Mouse (Mus musculus) heart, adult 2 months (tissue): ENCODE results near the gene Neb. TPM values are rescaled to one million over a fixed set of nuclear protein-coding genes. Genes with fewer than 3 reads are reported as not detected.
A peak's percentile ranks its signal among the peaks of the same experiment; 100 is the strongest.

Experiments
- DNase-seq, 2 experiments: peaks; one replicate each; pipeline ENCODE4 v3.0.0; 2021
- H3K27ac ChIP-seq: fragments of 200-600 bp; 2 replicates; pipeline ENCODE4 v1.8.1; 2022
- H3K27me3 ChIP-seq: fragments of 200-500 bp; 2 replicates; pipeline ENCODE4 v1.6.1; 2012; ENCODE audit warnings: mild to moderate bottlenecking, low read length, inconsistent platforms, mixed read lengths; ENCODE audit not compliant: control insufficient read depth, insufficient read depth
- H3K36me3 ChIP-seq: fragments of 200-500 bp; 2 replicates; pipeline ENCODE4 v1.6.1; 2012; ENCODE audit warnings: low read length, inconsistent platforms; ENCODE audit not compliant: control insufficient read depth, insufficient read depth
- H3K4me1 ChIP-seq: fragments of 200-500 bp; 2 replicates; pipeline ENCODE4 v1.6.1; 2011; ENCODE audit warnings: low read length; ENCODE audit not compliant: control insufficient read depth, insufficient read depth
- H3K4me3 ChIP-seq: fragments of 200-600 bp; 2 replicates; pipeline ENCODE4 v1.8.1; 2022
- H3K79me2 ChIP-seq: fragments of 200-500 bp; replicated peaks from 2 replicates; pipeline ENCODE4 v1.6.1; 2012; ENCODE audit warnings: mild to moderate bottlenecking, inconsistent platforms, low read length, moderate library complexity, mixed read lengths; ENCODE audit not compliant: control insufficient read depth, insufficient read depth
- H3K9ac ChIP-seq: fragments of 200-500 bp; 2 replicates; pipeline ENCODE4 v1.6.1; 2012; ENCODE audit warnings: low read depth, mild to moderate bottlenecking, control low read depth, inconsistent platforms, low read length, mixed read lengths
- CTCF ChIP-seq: fragments of 200-600 bp; IDR thresholded peaks from 2 replicates; pipeline ENCODE4 v1.8.1; 2022; ENCODE audit warnings: antibody characterized with exemption, mild to moderate bottlenecking, moderate library complexity
- EP300 ChIP-seq: fragments of 200-500 bp; IDR thresholded peaks from 2 replicates; pipeline ENCODE4 v1.6.1; 2011; ENCODE audit warnings: low read depth, low read length, control low read depth; ENCODE audit not compliant: insufficient read depth
- POLR2A ChIP-seq: fragments of 200-500 bp; IDR thresholded peaks from 2 replicates; pipeline ENCODE4 v1.6.1; 2011; ENCODE audit warnings: mild to moderate bottlenecking, low read depth, low read length, control low read depth; ENCODE audit not compliant: insufficient read depth
- WGBS: fragments of 180-500 bp; shearing (Covaris S2); methylation state at CpG from one replicate; pipeline ENCODE4 v1.1.7; 2018; 5-methylcytosine and 5-hydroxymethylcytosine counted together
- intact Hi-C: fragments of 180-260 bp; cut with DNase I; formaldehyde crosslinking; loops from one replicate; pipeline ENCODE4 v1.15.1; 2025
- polyA plus RNA-seq: library from polyadenylated mRNA; depleted of rRNA; stranded (reverse); fragments of >200 nt; gene quantifications from 2 replicates; pipeline ENCODE4 v1.2.3, GENCODE M21; 2012
- total RNA-seq, 2 experiments: library from RNA; stranded (reverse); gene quantifications; 2 replicates each; pipeline ENCODE4 v1.2.3; 2021

The Neb gene
- total and polyA plus RNA-seq, 3 experiments: 1.0 to 10.2 (median 7.6) TPM

GRCm38 (mm10) chr2:52303405-52303804 is 74.9 kb downstream of the Neb start:
- no peaks in the 10 kb centered on the region for H3K79me2 ChIP-seq
- intact Hi-C loops: loop anchor here (1.0 to 5.0 kb wide), 3 partner anchors 103 to 301 kb away; no protein-coding TSS in a partner anchor
- WGBS: 35% methylated on average over 1 of the region's 1 CpGs
- H3K36me3 ChIP-seq: no peaks in the 10 kb centered on the region
- no peak overlapping the region for H3K27ac ChIP-seq
- H3K9ac ChIP-seq: no peak overlapping the region
- H3K4me1 ChIP-seq: no peaks in the 10 kb centered on the region; the same call in 1 of the 2 replicates
- no peak for TF ChIP-seq POLR2A
- peak; percentile 72 for TF ChIP-seq CTCF
- no peaks in the 10 kb centered on the region for H3K27me3 ChIP-seq
- H3K4me3 ChIP-seq: no peak overlapping the region
- DNase-seq: no peak

GRCm38 (mm10) chr2:52297969-52298368 is 80.3 kb downstream of the Neb start:
- TF ChIP-seq POLR2A: no peak
- TF ChIP-seq EP300: no peak
- no peak for TF ChIP-seq CTCF
- Histone ChIP-seq H3K27ac (no peak overlapping the region), H3K27me3 (no peaks in the 10 kb centered on the region), H3K36me3 (no peaks in the 10 kb centered on the region), H3K9ac (no peak overlapping the region), H3K4me1 (no peaks in the 10 kb centered on the region), H3K79me2 (no peaks in the 10 kb centered on the region), H3K4me3 (no peak overlapping the region)
- DNase-seq: no peak
- WGBS: 96% methylated on average over 5 of the region's 5 CpGs
- intact Hi-C loops: no loop called here

GRCm38 (mm10) chr2:52296779-52297178 is 81.5 kb downstream of the Neb start:
- intact Hi-C loops: no loop called here
- no peak overlapping the region for H3K4me3 ChIP-seq
- no peaks in the 10 kb centered on the region for H3K79me2 ChIP-seq
- no peak overlapping the region for H3K9ac ChIP-seq
- no peaks in the 10 kb centered on the region for H3K36me3 ChIP-seq
- TF ChIP-seq CTCF: no peak
- TF ChIP-seq POLR2A: no peak
- TF ChIP-seq EP300: no peak
- no peak overlapping the region for H3K27ac ChIP-seq
- WGBS: 88% methylated on average over 9 of the region's 9 CpGs
- no peak for DNase-seq
- no peaks in the 10 kb centered on the region for H3K27me3 ChIP-seq
- H3K4me1 ChIP-seq: no peaks in the 10 kb centered on the region

- DNase-seq: no peak
- no peak overlapping the region for H3K9ac ChIP-seq
These were observed 90.8 kb downstream of the Neb start for GRCm38 (mm10) chr2:52287436-52287835.

GRCm38 (mm10) chr2:52286421-52286820 is 91.9 kb downstream of the Neb start:
- Histone ChIP-seq H3K4me3 (no peak overlapping the region), H3K27me3 (no peaks in the 10 kb centered on the region), H3K27ac (no peak overlapping the region), H3K79me2 (no peaks in the 10 kb centered on the region), H3K9ac (no peak overlapping the region), H3K36me3 (no peaks in the 10 kb centered on the region), H3K4me1 (no peaks in the 10 kb centered on the region)
- intact Hi-C loops: no loop called here
- WGBS: 83% methylated on average over 6 of the region's 6 CpGs
- no peak for DNase-seq
- TF ChIP-seq POLR2A (no peak), EP300 (no peak), CTCF (no peak)

More at GRCm38 (mm10) chr2:52287436-52287835, 90.8 kb downstream of the Neb start:
- Histone ChIP-seq H3K27me3 (no peaks in the 10 kb centered on the region), H3K4me3 (no peak overlapping the region), H3K27ac (no peak overlapping the region), H3K36me3 (no peaks in the 10 kb centered on the region), H3K79me2 (no peaks in the 10 kb centered on the region), H3K4me1 (no peaks in the 10 kb centered on the region)
- intact Hi-C loops: no loop called here
- WGBS: 62% methylated on average over 1 of the region's 1 CpGs
- TF ChIP-seq POLR2A: no peak
- TF ChIP-seq EP300: no peak
- no peak for TF ChIP-seq CTCF

GRCm38 (mm10) chr2:52272146-52272545 is 106.1 kb downstream of the Neb start:
- TF ChIP-seq CTCF (no peak), EP300 (no peak), POLR2A (no peak)

GRCm38 (mm10) chr2:52270911-52271310 is 107.4 kb downstream of the Neb start:
- no peaks in the 10 kb centered on the region for H3K36me3 ChIP-seq
- H3K9ac ChIP-seq: no peak overlapping the region
- no peaks in the 10 kb centered on the region for H3K79me2 ChIP-seq
- no peaks in the 10 kb centered on the region for H3K27me3 ChIP-seq
- DNase-seq: no peak
- TF ChIP-seq CTCF: no peak
- no peak for TF ChIP-seq EP300
- no peak for TF ChIP-seq POLR2A
- 88% methylated on average over 8 of the region's 8 CpGs for WGBS
- intact Hi-C loops: no loop called here
- H3K4me3 ChIP-seq: no peak overlapping the region
- H3K27ac ChIP-seq: no peak overlapping the region
- H3K4me1 ChIP-seq: no peaks in the 10 kb centered on the region

More at GRCm38 (mm10) chr2:52272146-52272545, 106.1 kb downstream of the Neb start:
- intact Hi-C loops: no loop called here
- 70% methylated on average over 1 of the region's 1 CpGs for WGBS
- Histone ChIP-seq H3K79me2 (no peaks in the 10 kb centered on the region), H3K27me3 (no peaks in the 10 kb centered on the region), H3K9ac (no peak overlapping the region), H3K36me3 (no peaks in the 10 kb centered on the region), H3K4me1 (no peaks in the 10 kb centered on the region), H3K4me3 (no peak overlapping the region), H3K27ac (no peak overlapping the region)
- no peak for DNase-seq
